Mouse (Mus musculus) myocyte (in vitro differentiated cells): ENCODE data around the gene Zcchc14. TPM values are rescaled to one million over a fixed set of nuclear protein-coding genes. Genes with fewer than 3 reads are reported as not detected.

Experiments
- H3K27me3 ChIP-seq: one replicate; pipeline ENCODE4 v1.6.1; 2011; ENCODE audit not compliant: control insufficient read depth, insufficient read depth, insufficient read length
- H3K36me3 ChIP-seq: one replicate; pipeline ENCODE4 v1.6.1; 2011; ENCODE audit not compliant: control insufficient read depth, insufficient read depth
- H3K4me2 ChIP-seq: one replicate; pipeline ENCODE4 v1.6.1; 2011; ENCODE audit warnings: low read depth, control low read depth
- H3K4me3 ChIP-seq: one replicate; pipeline ENCODE4 v1.5.1; 2011; ENCODE audit warnings: mild to moderate bottlenecking, control low read depth, moderate library complexity
- H3K79me2 ChIP-seq: one replicate; pipeline ENCODE4 v1.6.1; 2011; ENCODE audit not compliant: control insufficient read depth, insufficient read depth
- H3ac ChIP-seq: one replicate; pipeline ENCODE4 v1.6.1; 2011; ENCODE audit not compliant: control insufficient read depth, insufficient read length
- CEBPB ChIP-seq: IDR thresholded peaks from 2 replicates; pipeline ENCODE4 v1.6.1; 2011; ENCODE audit warnings: mild to moderate bottlenecking, moderate library complexity; ENCODE audit not compliant: poor library complexity, insufficient read depth, severe bottlenecking
- E2F4 ChIP-seq: IDR thresholded peaks from one replicate; pipeline ENCODE4 v1.6.1; 2011; ENCODE audit warnings: mild to moderate bottlenecking, control low read depth, moderate library complexity; ENCODE audit not compliant: insufficient read depth
- MAX ChIP-seq: IDR thresholded peaks from one replicate; pipeline ENCODE4 v1.6.1; 2011; ENCODE audit warnings: low read depth, mild to moderate bottlenecking, control low read depth
- MYOD1 ChIP-seq, 3 experiments: IDR thresholded peaks; one replicate each; pipeline ENCODE4 v1.6.1; 2011; ENCODE audit warnings: control low read depth in 2 of 3, low read depth in 2 of 3, mild to moderate bottlenecking in 2 of 3, moderate library complexity in 1 of 3; ENCODE audit not compliant: insufficient read length in 2 of 3, control insufficient read depth in 1 of 3
- MYOG ChIP-seq, 3 experiments: IDR thresholded peaks; one replicate each; pipeline ENCODE4 v1.6.1; 2011; ENCODE audit warnings: control low read depth in 2 of 3, low read depth in 2 of 3, mild to moderate bottlenecking in 2 of 3; ENCODE audit not compliant: insufficient read length in 2 of 3, control insufficient read depth in 1 of 3, insufficient read depth in 1 of 3
- POLR2A ChIP-seq: IDR thresholded peaks from one replicate; pipeline ENCODE4 v1.6.1; 2011; ENCODE audit warnings: low read depth, mild to moderate bottlenecking, control low read depth, moderate library complexity; ENCODE audit not compliant: insufficient read length
- POLR2AphosphoS2 ChIP-seq: IDR thresholded peaks from one replicate; pipeline ENCODE4 v1.6.1; 2011; ENCODE audit warnings: low read depth, control low read depth; ENCODE audit not compliant: insufficient read length
- REST ChIP-seq: IDR thresholded peaks from one replicate; pipeline ENCODE4 v1.6.1; 2011; ENCODE audit warnings: mild to moderate bottlenecking, control low read depth, moderate library complexity; ENCODE audit not compliant: insufficient read depth, insufficient read length
- SRF ChIP-seq: IDR thresholded peaks from one replicate; pipeline ENCODE4 v1.6.1; 2011; ENCODE audit warnings: low read depth; ENCODE audit not compliant: control insufficient read depth, insufficient read length
- TCF12 ChIP-seq: IDR thresholded peaks from one replicate; pipeline ENCODE4 v1.6.1; 2011; ENCODE audit warnings: mild to moderate bottlenecking, control low read depth; ENCODE audit not compliant: poor library complexity, insufficient read depth, severe bottlenecking
- TCF3 ChIP-seq: IDR thresholded peaks from one replicate; pipeline ENCODE4 v1.6.1; 2011; ENCODE audit warnings: low read depth, control low read depth; ENCODE audit not compliant: insufficient read length
- USF1 ChIP-seq: IDR thresholded peaks from one replicate; pipeline ENCODE4 v1.6.1; 2011; ENCODE audit warnings: low read depth, mild to moderate bottlenecking, control low read depth, moderate library complexity
- polyA plus RNA-seq: library from polyadenylated mRNA; unstranded; fragments of >200 nt; fragmentation: generic; extraction: Trizol; gene quantifications from one replicate; pipeline ENCODE4 v1.2.1, GENCODE M21; 2012; ENCODE audit warnings: missing spikeins

The Zcchc14 gene
- polyA plus RNA-seq, 1 experiment, result 11.9 TPM

DNA sequence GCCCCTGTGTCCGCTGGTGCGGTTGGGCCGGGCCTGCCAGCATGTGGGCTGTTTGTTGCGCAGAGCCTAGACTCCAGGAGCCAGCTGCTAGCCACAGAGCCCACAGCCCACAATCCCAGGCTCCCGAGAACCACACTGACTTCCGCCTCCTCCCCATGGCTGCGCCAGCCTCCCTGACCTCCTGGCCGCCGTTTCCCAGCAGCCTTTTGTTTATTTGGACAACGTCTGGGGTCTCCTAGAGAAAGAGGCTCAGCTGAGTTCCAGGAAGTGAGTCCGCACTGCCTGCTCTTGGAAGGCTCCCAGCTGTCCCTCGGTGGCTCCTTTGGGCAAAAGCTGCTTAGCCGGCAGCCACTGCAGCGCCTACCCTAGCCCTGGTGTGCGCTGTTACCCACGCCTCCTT, 12.6 kb upstream of the Zcchc14 start:
- H3ac ChIP-seq, result no peak overlapping the region
- peak overlapping the region; percentile 17 for H3K4me3 ChIP-seq
- TF ChIP-seq MYOG (IDR thresholded peaks at IDR 0.05; ENCODE audit: control insufficient read depth in 1 of 3, insufficient read depth in 1 of 3, insufficient read length in 2 of 3, low read depth in 2 of 3), result peak in 2 of 3 experiments; percentile 60 to 88
- no peak for TF ChIP-seq CEBPB
- no peak for TF ChIP-seq USF1
- TF ChIP-seq TCF3, result peak; percentile 30
- peak; percentile 63 for TF ChIP-seq POLR2A
- no peak for TF ChIP-seq TCF12
- TF ChIP-seq REST, result no peak
- no peak for TF ChIP-seq E2F4
- TF ChIP-seq MYOD1 (IDR thresholded peaks at IDR 0.05; ENCODE audit: control insufficient read depth in 1 of 3, insufficient read length in 2 of 3, low read depth in 2 of 3), result peak in 2 of 3 experiments; percentile 73 to 76
- TF ChIP-seq SRF, result peak; percentile 10
- no peak for TF ChIP-seq MAX
- no peak for TF ChIP-seq POLR2AphosphoS2
- H3K36me3 ChIP-seq, result no peaks in the 10 kb centered on the region
- H3K27me3 ChIP-seq, result no peaks in the 10 kb centered on the region
- H3K79me2 ChIP-seq, result no peaks in the 10 kb centered on the region
- peak overlapping the region; percentile 83 for H3K4me2 ChIP-seq

DNA sequence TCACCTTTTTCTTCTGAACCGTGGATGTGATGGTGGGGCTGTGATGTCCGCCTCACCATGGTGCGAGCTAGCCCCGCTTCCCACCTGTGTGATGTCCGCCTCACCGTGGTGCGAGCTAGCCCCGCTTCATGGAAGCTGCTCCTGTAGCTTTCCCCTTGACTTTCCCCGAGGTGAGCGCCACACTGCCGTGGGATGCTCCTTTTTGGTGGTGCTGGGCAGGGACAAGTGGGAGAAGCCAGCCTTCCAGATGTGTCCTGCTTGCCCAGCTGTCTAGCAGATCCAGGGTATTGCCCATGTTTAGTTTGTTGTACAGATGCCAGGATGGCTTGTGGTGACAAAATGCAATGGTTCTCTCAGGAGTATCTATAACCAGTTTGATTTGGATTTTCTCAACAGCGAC, 10.4 kb upstream of the Zcchc14 start:
- no peaks in the 10 kb centered on the region for H3K36me3 ChIP-seq
- H3K4me2 ChIP-seq, result no peak overlapping the region
- H3ac ChIP-seq, result no peak overlapping the region
- no peaks in the 10 kb centered on the region for H3K27me3 ChIP-seq
- H3K4me3 ChIP-seq, result no peak overlapping the region
- H3K79me2 ChIP-seq, result no peaks in the 10 kb centered on the region
- no peak for TF ChIP-seq TCF3
- no peak for TF ChIP-seq E2F4
- no peak for TF ChIP-seq USF1
- TF ChIP-seq SRF, result no peak
- no peak for TF ChIP-seq TCF12
- TF ChIP-seq MYOG (IDR thresholded peaks at IDR 0.05; ENCODE audit: control insufficient read depth in 1 of 3, insufficient read depth in 1 of 3, insufficient read length in 2 of 3, low read depth in 2 of 3), result no peak
- TF ChIP-seq MAX, result no peak
- TF ChIP-seq POLR2AphosphoS2, result no peak
- TF ChIP-seq CEBPB, result no peak
- TF ChIP-seq MYOD1 (IDR thresholded peaks at IDR 0.05; ENCODE audit: control insufficient read depth in 1 of 3, insufficient read length in 2 of 3, low read depth in 2 of 3), result no peak
- no peak for TF ChIP-seq POLR2A
- TF ChIP-seq REST, result no peak

DNA sequence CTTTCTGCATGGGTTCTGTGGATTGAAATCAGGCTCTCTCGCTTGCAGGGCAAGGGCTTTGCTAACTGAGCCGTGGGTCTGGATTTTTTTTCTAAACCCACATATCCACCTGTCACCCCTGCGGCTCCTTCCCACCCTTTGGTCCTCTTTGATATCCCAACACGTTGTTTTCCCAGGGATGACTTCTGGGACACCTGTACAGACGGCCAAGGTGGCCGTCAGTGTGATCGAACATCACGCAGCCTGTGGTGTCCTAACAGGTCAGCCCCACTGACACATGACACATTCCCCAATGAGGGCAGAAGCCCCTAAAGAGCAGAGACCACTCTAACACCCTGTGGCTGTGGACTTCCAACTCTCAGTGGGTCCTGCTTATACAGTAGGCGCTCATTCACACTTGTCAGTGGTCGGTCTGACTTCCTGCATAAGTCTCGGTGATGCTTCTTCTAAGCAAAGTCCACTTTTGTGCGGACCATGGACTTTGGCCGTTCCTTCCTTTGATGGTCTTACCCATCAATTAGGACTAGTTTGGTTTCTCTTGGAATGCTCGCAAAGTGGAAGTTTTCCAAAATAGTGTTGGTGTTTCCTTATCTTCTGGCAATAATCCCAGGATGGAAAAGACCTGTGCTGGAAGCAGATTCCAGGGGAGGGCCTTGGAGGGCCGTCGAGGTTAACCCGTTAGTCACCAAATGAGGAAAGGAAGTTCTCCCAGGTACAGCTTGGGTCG, 9.1 kb upstream of the Zcchc14 start:
- Histone ChIP-seq H3K79me2 (no peaks in the 10 kb centered on the region), H3ac (no peak overlapping the region), H3K4me3 (no peak overlapping the region), H3K27me3 (no peaks in the 10 kb centered on the region), H3K36me3 (no peaks in the 10 kb centered on the region), H3K4me2 (no peak overlapping the region)
- no peak for TF ChIP-seq POLR2AphosphoS2
- no peak for TF ChIP-seq E2F4
- no peak for TF ChIP-seq POLR2A
- TF ChIP-seq CEBPB, result no peak
- no peak for TF ChIP-seq USF1
- no peak for TF ChIP-seq SRF
- TF ChIP-seq TCF12, result no peak
- TF ChIP-seq MYOD1 (IDR thresholded peaks at IDR 0.05; ENCODE audit: control insufficient read depth in 1 of 3, insufficient read length in 2 of 3, low read depth in 2 of 3), result no peak
- TF ChIP-seq TCF3, result no peak
- TF ChIP-seq MYOG (IDR thresholded peaks at IDR 0.05; ENCODE audit: control insufficient read depth in 1 of 3, insufficient read depth in 1 of 3, insufficient read length in 2 of 3, low read depth in 2 of 3), result no peak
- no peak for TF ChIP-seq REST
- TF ChIP-seq MAX, result no peak

DNA sequence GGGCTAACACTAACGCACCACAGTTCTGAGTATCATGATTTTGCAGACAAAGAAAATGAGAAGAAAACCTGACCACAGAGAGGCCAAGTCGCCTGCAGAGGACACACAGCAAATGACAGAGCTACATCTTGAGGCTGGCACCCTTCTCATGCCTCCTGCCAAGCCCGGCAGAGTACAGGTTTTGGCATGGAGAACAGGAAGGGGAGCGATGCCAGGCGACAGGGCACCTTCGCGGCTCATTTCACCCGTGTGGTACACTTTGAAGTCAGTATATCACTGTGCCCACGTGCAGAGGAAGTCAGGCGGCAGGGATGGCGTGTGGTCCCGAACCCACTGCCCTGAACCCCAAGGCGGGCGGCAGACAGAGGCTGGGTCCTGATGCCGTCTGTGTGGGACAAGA, 7.9 kb upstream of the Zcchc14 start:
- Histone ChIP-seq H3K4me3 (no peak overlapping the region), H3K27me3 (no peaks in the 10 kb centered on the region), H3K36me3 (no peaks in the 10 kb centered on the region), H3ac (no peak overlapping the region), H3K79me2 (no peaks in the 10 kb centered on the region), H3K4me2 (no peak overlapping the region)
- no peak for TF ChIP-seq E2F4
- TF ChIP-seq POLR2A, result no peak

DNA sequence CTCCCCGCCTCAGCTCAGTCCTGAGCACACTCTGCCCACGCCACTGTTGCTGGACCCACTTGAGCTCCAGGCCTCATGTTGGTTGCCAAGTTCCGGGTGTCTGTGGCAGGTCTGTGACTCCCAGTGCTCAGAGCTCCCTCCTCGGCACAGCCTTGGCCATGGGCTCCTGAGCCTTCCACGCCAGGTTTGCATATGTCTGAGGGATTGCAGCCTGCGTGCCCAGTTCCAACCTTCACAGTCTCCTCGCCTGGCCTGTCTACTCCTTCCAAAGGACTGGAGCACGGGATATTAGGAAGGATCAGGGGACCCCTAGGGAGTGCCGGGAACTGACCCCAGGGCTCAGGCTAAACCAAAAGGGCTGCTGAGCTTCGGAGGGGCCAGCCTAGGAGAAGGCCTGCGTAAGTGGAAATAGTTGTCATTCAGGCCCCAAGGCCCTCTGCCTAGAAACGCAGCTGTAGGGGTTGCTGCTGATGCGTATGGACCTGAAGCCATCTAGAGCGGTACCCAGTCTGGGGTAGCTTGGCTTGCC, 2.3 kb upstream of the Zcchc14 start:
- peaks cover 20% of the 10 kb centered on the region for H3K79me2 ChIP-seq
- TF ChIP-seq SRF, result no peak
- TF ChIP-seq POLR2A, result no peak
- TF ChIP-seq E2F4, result no peak
- TF ChIP-seq MYOD1 (IDR thresholded peaks at IDR 0.05; ENCODE audit: control insufficient read depth in 1 of 3, insufficient read length in 2 of 3, low read depth in 2 of 3), result no peak
- no peak for TF ChIP-seq MYOG (IDR thresholded peaks at IDR 0.05; ENCODE audit: control insufficient read depth in 1 of 3, insufficient read depth in 1 of 3, insufficient read length in 2 of 3, low read depth in 2 of 3)
- TF ChIP-seq CEBPB, result no peak
- no peak for TF ChIP-seq POLR2AphosphoS2
- no peak for TF ChIP-seq TCF12
- no peak for TF ChIP-seq REST
- no peak for TF ChIP-seq USF1
- TF ChIP-seq TCF3, result no peak
- no peak for TF ChIP-seq MAX
- H3ac ChIP-seq, result no peak overlapping the region
- no peak overlapping the region for H3K4me3 ChIP-seq
- H3K4me2 ChIP-seq, result no peak overlapping the region
- no peaks in the 10 kb centered on the region for H3K27me3 ChIP-seq
- no peaks in the 10 kb centered on the region for H3K36me3 ChIP-seq
